Mouse (Mus musculus) heart, adult 18-20 months (tissue): ENCODE data around the gene Zic4. TPM values are rescaled to one million over a fixed set of nuclear protein-coding genes. Genes with fewer than 3 reads are reported as not detected.

Experiments
- DNase-seq, 2 experiments: peaks; one replicate each; pipeline ENCODE4 v3.0.0; 2021 to 2022; ENCODE audit warnings: mixed read lengths in 1 of 2
- total RNA-seq, 2 experiments: library from RNA; stranded (reverse); gene quantifications; 2 replicates each; pipeline ENCODE4 v1.2.3; 2021

The Zic4 gene
- total RNA-seq, 2 experiments from 2014 or later = not detected

- no peak for DNase-seq
Measured at GRCm38 (mm10) chr9:91401471-91401870, 39.3 kb downstream of the Zic4 start.

GRCm38 (mm10) chr9:91404229-91404628 lies 42.0 kb downstream of the Zic4 start:
- DNase-seq = no peak

DNA sequence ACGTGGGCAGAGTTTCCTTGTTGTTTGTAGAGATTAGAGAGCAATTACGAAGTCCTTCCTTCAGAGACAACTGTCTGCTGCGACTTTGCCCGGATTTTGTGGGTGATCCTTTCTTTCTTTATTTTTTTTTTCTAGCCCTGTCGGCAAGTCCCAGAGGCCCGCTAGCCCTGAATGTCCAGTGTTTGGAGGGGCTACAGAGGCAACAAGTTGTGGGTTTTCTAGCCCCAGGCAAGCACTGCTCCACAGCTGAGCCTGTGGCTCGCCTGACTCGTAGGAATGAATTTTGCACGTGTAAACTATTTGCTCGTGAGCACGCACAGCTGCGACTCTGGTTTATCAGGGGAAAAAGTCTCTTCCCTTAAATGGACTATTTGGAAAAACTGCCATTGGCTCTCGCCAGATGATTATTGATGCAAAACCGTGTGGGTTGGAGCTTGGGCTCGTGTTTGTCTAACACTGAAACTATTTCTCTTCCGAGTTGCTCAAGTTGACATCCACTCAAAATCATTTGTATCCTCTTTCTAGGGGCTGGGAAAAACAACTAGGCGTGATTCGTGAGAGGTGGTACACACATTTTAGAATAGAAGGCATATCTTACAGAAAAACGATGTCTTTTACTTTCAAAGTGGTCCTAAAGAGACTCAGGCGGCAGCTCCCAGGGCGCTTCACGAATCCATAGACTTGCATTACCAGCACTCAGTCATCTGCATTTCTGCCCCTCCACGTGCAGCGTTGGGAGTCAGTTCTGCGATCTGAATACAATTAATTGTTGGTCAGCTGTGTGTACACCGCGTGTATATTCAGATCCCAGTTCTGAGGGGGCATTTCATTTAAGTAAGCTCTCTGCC lies 42.9 kb downstream of the Zic4 start:
- no peak for DNase-seq

DNA sequence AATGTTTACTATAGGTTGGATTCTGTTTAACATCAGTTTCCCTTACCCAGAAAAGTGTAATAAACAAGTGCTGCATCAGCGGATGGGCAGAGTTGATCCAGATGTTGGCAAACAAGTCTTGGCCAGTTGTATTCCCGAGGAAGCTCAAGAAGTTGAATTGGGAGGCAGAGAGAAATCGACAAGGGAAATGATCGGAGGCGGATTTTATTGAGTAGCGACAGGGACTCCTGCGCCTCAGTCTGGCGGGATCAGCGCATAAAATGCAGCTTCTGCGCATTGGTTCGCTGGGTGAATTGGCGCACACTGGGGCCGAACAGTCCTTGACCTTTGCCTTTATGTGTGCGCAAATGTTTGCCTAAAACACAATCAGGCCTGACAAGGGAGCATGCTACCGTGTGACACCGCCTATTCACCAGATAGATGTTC lies 43.6 kb downstream of the Zic4 start:
- no peak for DNase-seq

GRCm38 (mm10) chr9:91406258-91406763 lies 44.1 kb downstream of the Zic4 start:
- no peak for DNase-seq

- no peak for DNase-seq
Measured at GRCm38 (mm10) chr9:91409771-91410170, 47.6 kb downstream of the Zic4 start.

GRCm38 (mm10) chr9:91414007-91414661 lies 51.9 kb downstream of the Zic4 start:
- DNase-seq = no peak

DNA sequence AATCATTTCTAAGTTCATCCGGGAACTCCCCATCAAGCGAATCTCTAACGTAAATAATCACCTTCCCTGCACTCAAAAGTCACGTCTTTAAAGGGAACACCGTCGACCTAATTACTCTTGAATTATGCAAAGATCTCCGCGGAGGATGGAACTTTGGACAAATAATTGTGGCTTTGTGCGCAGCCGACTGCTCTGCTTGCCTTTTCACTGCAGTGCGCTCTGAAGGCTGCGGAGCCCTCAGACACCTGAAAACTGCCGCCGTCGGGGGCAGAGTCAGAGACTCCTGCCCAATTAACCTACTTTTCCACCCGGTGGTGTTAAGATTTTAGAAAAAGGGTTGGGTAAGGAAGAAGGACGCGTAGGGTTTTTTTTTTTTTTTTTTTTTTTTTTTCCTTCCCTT lies 58.2 kb downstream of the Zic4 start:
- no peak for DNase-seq

Other genes with a start within 250 kb of the Zic4 start
- not detected for gene Zic1, start 3.4 kb downstream of the Zic4 start, total RNA-seq